Mouse (Mus musculus) adrenal gland (tissue): ENCODE results near the gene Tmem119.

ENCODE experiments used
- intact Hi-C: fragments of 180-260 bp; cut with DNase I; formaldehyde crosslinking; loops from one replicate; pipeline ENCODE4 v1.15.1; 2025

The Tmem119 gene

GRCm38 (mm10) chr5:113825558-113825957, 25.2 kb upstream of the Tmem119 start:
- intact Hi-C loops, result loop anchor here (10.0 kb wide), 1 partner anchor 351 kb away; no protein-coding TSS in a partner anchor

- intact Hi-C loops, result loop anchor here (10.0 kb wide), 1 partner anchor 349 kb away; no protein-coding TSS in a partner anchor
These were observed 23.9 kb upstream of the Tmem119 start for GRCm38 (mm10) chr5:113824228-113824627.

GRCm38 (mm10) chr5:113818572-113818971, 18.3 kb upstream of the Tmem119 start:
- intact Hi-C loops, result loop anchor here (10.0 kb wide), 2 partner anchors 84 to 454 kb away; partner anchors contain the start of gene Ficd

GRCm38 (mm10) chr5:113815638-113816152, 15.4 kb upstream of the Tmem119 start:
- intact Hi-C loops, result loop anchor here (1.0 to 10.0 kb wide), 3 partner anchors 42 to 451 kb away; partner anchors contain the start of gene Ficd

- intact Hi-C loops, result loop anchor here (1.0 to 10.0 kb wide), 3 partner anchors 42 to 450 kb away; partner anchors contain the start of gene Ficd
These were observed 14.7 kb upstream of the Tmem119 start for GRCm38 (mm10) chr5:113815041-113815389.

GRCm38 (mm10) chr5:113814111-113815040, 14.1 kb upstream of the Tmem119 start:
- intact Hi-C loops, result loop anchor here (1.0 to 10.0 kb wide), 3 partner anchors 41 to 450 kb away; partner anchors contain the start of gene Ficd

- intact Hi-C loops, result loop anchor here (10.0 kb wide), 2 partner anchors 79 to 449 kb away; partner anchors contain the start of gene Ficd
These were observed 13.3 kb upstream of the Tmem119 start for GRCm38 (mm10) chr5:113813608-113814007.

GRCm38 (mm10) chr5:113812638-113813037, 12.3 kb upstream of the Tmem119 start:
- intact Hi-C loops, result loop anchor here (10.0 kb wide), 2 partner anchors 78 to 448 kb away; partner anchors contain the start of gene Ficd

- intact Hi-C loops, result loop anchor here (10.0 kb wide), 2 partner anchors 77 to 447 kb away; partner anchors contain the start of gene Ficd
These were observed 11.6 kb upstream of the Tmem119 start for GRCm38 (mm10) chr5:113811824-113812420.

GRCm38 (mm10) chr5:113810111-113810510, 9.8 kb upstream of the Tmem119 start:
- intact Hi-C loops, result loop anchor here (10.0 kb wide), 2 partner anchors 75 to 445 kb away; partner anchors contain the start of gene Ficd

- intact Hi-C loops, result no loop called here
These were observed 7.9 kb upstream of the Tmem119 start for GRCm38 (mm10) chr5:113808177-113808576.

- intact Hi-C loops, result no loop called here
These were observed 7.4 kb upstream of the Tmem119 start for GRCm38 (mm10) chr5:113807712-113808111.

GRCm38 (mm10) chr5:113806414-113806813, 6.1 kb upstream of the Tmem119 start:
- intact Hi-C loops, result no loop called here

- intact Hi-C loops, result no loop called here
These were observed 5.0 kb upstream of the Tmem119 start for GRCm38 (mm10) chr5:113805301-113805700.

- intact Hi-C loops, result no loop called here
These were observed 4.2 kb upstream of the Tmem119 start for GRCm38 (mm10) chr5:113804395-113804966.

- intact Hi-C loops, result no loop called here
These were observed 625 bp downstream of the Tmem119 start for GRCm38 (mm10) chr5:113799691-113800090.

- intact Hi-C loops, result no loop called here
These were observed 1.8 kb downstream of the Tmem119 start for GRCm38 (mm10) chr5:113798525-113798924.

GRCm38 (mm10) chr5:113797149-113797882, 3.0 kb downstream of the Tmem119 start:
- intact Hi-C loops, result no loop called here

GRCm38 (mm10) chr5:113796401-113797148, 3.7 kb downstream of the Tmem119 start:
- intact Hi-C loops, result no loop called here
